Mouse (Mus musculus) E14TG2a.4 (cell line): ENCODE data around the gene Hectd4.
"Not testable (repeated sequence)": the region's sequence is repeated elsewhere in the genome, so short reads cannot be mapped to it uniquely, and the experiment has no call there.

Experiments
- H3K27me3 ChIP-seq: 2 replicates; pipeline ENCODE4 v1.6.1; 2014; ENCODE audit warnings: low read length, control low read depth; ENCODE audit not compliant: insufficient read depth
- H3K36me3 ChIP-seq: 2 replicates; pipeline ENCODE4 v1.6.1; 2014; ENCODE audit warnings: low read length, control low read depth; ENCODE audit not compliant: insufficient read depth
- H3K4me1 ChIP-seq: replicated peaks from 2 replicates; pipeline ENCODE4 v1.6.1; 2014; ENCODE audit warnings: low read depth, low read length, control low read depth
- H3K4me3 ChIP-seq: replicated peaks from 2 replicates; pipeline ENCODE4 v1.5.1; 2014; ENCODE audit warnings: mild to moderate bottlenecking, low read length
- H3K9me3 ChIP-seq: 2 replicates; pipeline ENCODE4 v1.6.1; 2014; ENCODE audit warnings: low read length, control low read depth
- CTCF ChIP-seq: conservative IDR thresholded peaks from 2 replicates; pipeline ENCODE4 v1.5.1; 2014; ENCODE audit warnings: low read length
- NANOG ChIP-seq: IDR thresholded peaks from 2 replicates; pipeline ENCODE4 v1.6.1; 2014; ENCODE audit warnings: borderline replicate concordance, low read length, mixed read lengths
- POU5F1 ChIP-seq: IDR thresholded peaks from 2 replicates; pipeline ENCODE4 v1.6.1; 2014; ENCODE audit warnings: low read length, borderline replicate concordance

Hectd4 gene

DNA sequence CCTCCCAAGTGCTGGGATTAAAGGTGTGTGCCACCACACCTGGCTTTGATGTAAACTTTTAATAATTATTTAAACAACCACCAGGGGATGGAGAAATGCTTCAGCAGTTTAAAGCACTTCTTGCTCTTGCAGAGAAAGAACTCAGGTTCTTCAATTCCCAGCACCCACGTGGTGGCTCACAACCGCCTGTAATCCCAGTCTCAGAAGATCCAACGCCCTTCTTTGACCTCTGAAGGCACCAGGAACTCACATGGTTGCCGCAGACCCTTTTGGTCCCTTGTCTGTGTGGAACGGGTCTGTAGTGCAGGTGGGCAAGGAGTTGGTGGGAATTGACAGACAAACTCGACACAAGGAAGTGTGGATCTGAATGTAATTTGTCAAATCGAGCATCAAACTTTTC lies 5.3 kb upstream of the Hectd4 start:
- H3K27me3 ChIP-seq, result no peaks in the 10 kb centered on the region
- peaks cover 12% of the 10 kb centered on the region for H3K4me1 ChIP-seq
- H3K4me3 ChIP-seq, result no peak overlapping the region
- TF ChIP-seq CTCF (no peak), POU5F1 (no peak), NANOG (no peak)
- peaks cover 30% of the 10 kb centered on the region for H3K36me3 ChIP-seq
- no peaks in the 10 kb centered on the region; the same call in 1 of the 2 replicates for H3K9me3 ChIP-seq

DNA sequence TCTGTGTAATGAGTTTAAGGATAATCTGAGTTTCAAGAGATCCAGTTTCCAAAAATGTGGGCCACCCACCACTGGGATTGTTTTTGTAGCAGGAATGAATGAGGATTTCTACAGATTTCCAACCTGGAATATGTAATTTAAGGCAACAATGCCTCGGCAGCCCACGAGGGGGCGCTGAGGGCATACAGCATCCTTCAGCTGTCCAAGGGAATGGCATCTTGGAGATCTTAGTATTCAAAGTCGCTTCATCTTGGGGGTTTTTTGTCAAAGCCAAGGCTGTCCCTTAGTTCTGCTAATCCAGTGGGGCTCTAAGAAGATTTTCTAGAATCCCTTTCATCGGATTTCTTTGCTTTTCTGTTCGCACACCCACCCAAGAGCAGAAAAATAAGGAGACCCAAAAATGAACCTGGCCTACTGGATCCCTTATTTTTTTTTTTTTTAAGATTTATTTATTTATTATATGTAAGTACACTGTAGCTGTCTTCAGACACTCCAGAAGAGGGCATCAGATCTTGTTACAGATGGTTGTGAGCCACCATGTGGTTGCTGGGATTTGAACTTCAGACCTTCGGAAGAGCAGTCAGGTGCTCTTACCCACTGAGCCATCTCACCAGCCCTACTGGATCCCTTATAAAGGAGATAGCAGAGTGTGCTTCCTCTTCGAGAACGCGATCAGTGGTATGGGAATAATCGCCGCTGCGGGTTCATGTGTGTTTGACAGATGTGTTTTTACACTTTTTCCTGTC lies 4.5 kb upstream of the Hectd4 start:
- H3K36me3 ChIP-seq, result peaks cover 22% of the 10 kb centered on the region
- no peak for TF ChIP-seq NANOG
- peak; percentile 95 for TF ChIP-seq CTCF
- no peak overlapping the region for H3K4me3 ChIP-seq
- H3K27me3 ChIP-seq, result no peaks in the 10 kb centered on the region
- no peaks in the 10 kb centered on the region; the same call in 1 of the 2 replicates for H3K9me3 ChIP-seq
- peaks cover 13% of the 10 kb centered on the region for H3K4me1 ChIP-seq

DNA sequence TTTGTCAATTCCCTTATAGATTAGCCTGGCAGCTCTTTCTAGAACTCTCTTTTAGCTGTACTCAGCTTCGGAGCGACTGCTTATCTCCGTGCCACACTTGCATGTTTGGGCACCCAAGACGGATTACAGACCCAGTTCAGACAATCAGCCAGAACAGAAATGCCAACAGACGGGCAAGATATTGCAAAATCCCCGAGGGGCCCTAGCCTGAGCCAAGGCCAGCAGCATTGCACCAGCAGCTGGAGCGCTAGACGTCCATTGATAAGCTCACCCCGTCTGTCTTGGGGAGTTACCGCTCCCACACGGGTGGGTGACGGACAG lies 3.9 kb upstream of the Hectd4 start:
- Histone ChIP-seq H3K36me3 (peaks cover 17% of the 10 kb centered on the region), H3K4me1 (peaks cover 13% of the 10 kb centered on the region), H3K4me3 (no peak overlapping the region), H3K27me3 (no peaks in the 10 kb centered on the region), H3K9me3 (no peaks in the 10 kb centered on the region; the same call in 1 of the 2 replicates)
- TF ChIP-seq POU5F1 (no peak), NANOG (no peak)

DNA sequence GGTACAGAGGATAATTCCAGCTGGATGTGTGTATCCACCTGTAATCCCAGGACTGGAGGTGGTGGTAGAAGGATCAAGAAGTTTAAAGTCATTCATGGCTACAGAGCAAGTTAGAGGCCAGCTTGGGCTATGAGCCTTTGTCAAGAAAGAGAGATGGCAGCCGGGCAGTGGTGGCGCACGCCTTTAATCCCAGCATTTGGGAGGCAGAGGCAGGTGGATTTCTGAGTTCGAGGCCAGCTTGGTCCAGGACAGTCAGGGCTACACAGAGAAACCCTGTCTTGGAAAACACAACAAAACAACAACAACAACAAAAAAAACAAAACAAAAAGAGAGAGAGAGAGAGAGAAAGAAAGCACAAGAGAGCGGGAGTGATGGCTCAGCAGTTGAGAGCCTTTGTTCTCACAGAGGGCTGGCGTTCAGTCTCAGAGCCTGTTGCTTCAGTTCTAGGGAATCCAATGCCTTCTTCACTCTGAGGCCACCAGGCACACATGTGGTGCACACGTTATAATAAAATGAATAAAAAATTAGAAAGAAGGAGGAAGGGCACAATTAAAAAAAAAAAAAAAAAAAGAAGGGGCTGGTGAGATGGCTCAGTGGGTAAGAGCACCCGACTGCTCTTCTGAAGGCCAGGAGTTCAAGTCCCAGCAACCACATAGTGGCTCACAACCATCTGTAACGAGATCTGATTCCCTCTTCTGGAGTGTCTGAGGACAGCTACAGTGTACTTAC lies 3.3 kb upstream of the Hectd4 start:
- H3K4me3 ChIP-seq, H3K27me3 ChIP-seq, H3K9me3 ChIP-seq: not testable (repeated sequence)
- Histone ChIP-seq H3K4me1 (peaks cover 19% of the 10 kb centered on the region), H3K36me3 (peaks cover 10% of the 10 kb centered on the region)

DNA sequence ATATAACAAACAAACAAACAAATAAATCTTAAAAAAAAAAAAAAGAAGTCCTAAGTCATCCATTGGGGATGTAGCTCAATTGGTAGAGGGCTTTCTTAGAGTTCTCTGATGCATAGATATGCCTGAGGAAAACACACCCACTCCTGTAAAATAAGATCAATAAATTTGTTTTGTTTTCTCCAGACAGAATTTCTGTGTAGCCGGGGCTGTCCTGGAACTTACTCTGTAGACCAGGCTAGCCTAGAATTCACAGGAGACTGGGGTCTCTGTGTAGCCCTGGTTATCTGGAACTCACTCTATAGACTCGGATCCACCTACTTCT lies 2.7 kb upstream of the Hectd4 start:
- TF ChIP-seq NANOG, result no peak
- no peak for TF ChIP-seq CTCF
- no peak for TF ChIP-seq POU5F1
- Histone ChIP-seq H3K9me3 (no peaks in the 10 kb centered on the region; the same call in 1 of the 2 replicates), H3K4me1 (peaks cover 24% of the 10 kb centered on the region), H3K27me3 (peaks cover 7% of the 10 kb centered on the region), H3K4me3 (no peak overlapping the region), H3K36me3 (peaks cover 5% of the 10 kb centered on the region)

DNA sequence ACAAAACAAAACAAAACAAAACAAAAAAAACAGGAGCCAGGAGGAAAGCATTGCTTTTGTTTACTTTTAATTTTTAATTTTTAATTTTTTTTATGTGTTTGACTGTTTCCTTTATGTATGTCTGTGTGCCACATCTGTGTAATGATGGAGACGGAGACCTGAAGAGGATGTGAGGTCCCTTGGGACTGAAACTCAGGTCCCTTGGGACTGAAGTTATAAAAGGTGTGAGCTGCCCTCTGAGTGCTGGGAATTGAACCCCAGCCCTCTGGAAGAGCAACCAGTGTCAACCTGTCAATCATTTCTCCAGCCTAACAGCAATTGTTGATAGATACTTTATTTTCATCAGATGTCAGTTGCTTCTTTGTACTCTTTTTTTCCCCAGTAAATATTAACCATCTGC lies 829 bp upstream of the Hectd4 start:
- TF ChIP-seq NANOG, result no peak
- Histone ChIP-seq H3K9me3 (no peaks in the 10 kb centered on the region), H3K36me3 (no peaks in the 10 kb centered on the region), H3K4me3 (no peak overlapping the region; the same call in 1 of the 2 replicates), H3K27me3 (peaks cover 9% of the 10 kb centered on the region), H3K4me1 (peaks cover 24% of the 10 kb centered on the region)

DNA sequence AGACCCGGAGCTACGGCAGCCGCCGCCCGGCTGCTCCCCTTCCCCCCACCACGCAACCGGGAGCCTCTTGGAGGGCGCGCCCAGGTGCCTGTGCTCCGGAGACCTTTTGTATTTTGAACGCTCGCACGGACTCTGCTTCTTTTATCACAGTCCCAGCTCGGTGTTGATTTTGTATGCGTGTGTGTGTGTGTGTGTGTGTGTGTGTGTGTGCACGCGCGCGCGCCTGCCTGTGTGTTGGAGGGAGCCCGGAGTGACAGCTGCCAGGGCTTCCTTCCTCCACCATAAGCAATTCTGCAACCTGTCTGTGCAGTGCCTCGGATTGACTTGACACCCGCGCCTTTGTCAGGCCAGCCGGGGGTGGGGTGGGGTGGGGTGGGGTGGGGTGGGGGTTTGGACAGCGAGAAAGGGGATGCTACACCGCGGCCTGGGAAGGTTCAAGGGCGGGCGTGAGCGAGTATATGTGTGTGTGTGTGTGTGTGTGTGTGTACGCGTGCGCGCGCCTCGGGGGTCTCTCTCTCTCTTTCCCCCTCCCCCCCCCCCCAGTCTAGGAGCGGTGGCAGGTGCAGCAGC lies 798 bp downstream of the Hectd4 start:
- TF ChIP-seq CTCF (no peak), POU5F1 (no peak), NANOG (no peak)
- Histone ChIP-seq H3K9me3 (no peaks in the 10 kb centered on the region), H3K4me1 (peaks cover 22% of the 10 kb centered on the region), H3K27me3 (peaks cover 9% of the 10 kb centered on the region), H3K4me3 (peak overlapping the region; percentile 97), H3K36me3 (no peaks in the 10 kb centered on the region)

DNA sequence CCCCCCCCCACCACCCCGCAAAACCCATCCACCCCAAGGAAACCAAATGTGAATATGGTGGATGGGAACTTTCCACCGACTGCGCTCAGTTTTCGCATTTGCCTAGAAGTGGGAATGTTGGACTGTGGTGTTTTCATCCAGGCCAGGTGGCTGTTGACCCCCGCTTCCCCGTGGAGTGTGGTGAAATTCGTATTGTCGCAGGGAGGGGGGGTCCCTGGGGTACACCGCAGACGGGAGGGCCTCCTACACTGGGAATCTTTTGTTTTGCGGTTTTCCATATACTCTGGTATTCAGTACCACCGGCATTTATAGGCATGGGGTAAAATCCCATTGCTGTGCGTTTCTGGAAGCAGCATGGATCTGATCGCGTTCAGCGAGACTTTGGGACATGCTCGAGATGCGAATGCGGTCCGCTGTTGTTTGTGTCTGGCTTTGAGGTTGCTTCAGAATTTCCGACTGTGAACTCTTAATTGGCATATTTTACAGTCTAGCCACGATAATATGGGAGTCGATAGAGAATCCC lies 1.4 kb downstream of the Hectd4 start:
- TF ChIP-seq NANOG (no peak), CTCF (no peak), POU5F1 (no peak)
- Histone ChIP-seq H3K4me1 (peaks cover 22% of the 10 kb centered on the region), H3K27me3 (peaks cover 9% of the 10 kb centered on the region), H3K36me3 (no peaks in the 10 kb centered on the region), H3K4me3 (peak overlapping the region; percentile 62), H3K9me3 (no peaks in the 10 kb centered on the region)

DNA sequence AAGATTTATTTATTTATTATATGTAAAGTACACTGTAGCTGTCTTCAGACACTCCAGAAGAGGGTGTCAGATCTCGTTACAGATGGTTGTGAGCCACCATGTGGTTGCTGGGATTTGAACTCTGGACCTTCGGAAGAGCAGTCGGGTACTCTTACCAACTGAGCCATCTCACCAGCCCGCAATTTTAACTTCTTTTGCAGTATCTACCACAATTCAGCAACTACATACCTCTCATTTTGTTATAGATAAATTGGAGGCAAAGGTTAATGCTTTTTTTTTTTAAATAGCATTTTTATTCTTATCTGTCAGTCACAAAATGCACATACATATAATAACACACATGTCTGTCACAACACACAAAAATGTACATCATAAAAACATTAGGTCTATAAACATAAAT lies 4.0 kb downstream of the Hectd4 start:
- not testable (repeated sequence) for H3K36me3 ChIP-seq, H3K27me3 ChIP-seq, H3K4me3 ChIP-seq, H3K9me3 ChIP-seq
- peaks cover 22% of the 10 kb centered on the region for H3K4me1 ChIP-seq
